Mouse (Mus musculus) MEL (cell line): ENCODE measurements at regions not wholly inside any gene's neighbourhood (a gene's known extent, or its start where the extent isn't known, plus 50 kb on each side); places are given as distances from the start of the nearest gene placed in this dataset.

ENCODE experiments used
- DNase-seq: peaks from one replicate; pipeline ENCODE4 v3.0.0; 2011; ENCODE audit warnings: low read depth, low spot score
- H3K27ac ChIP-seq: 2 replicates; pipeline ENCODE4 v1.5.1; 2012; ENCODE audit warnings: low read depth, mild to moderate bottlenecking, control low read depth, low read length, moderate library complexity; ENCODE audit not compliant: control insufficient read depth
- H3K27me3 ChIP-seq, 2 experiments: fragments of 150-350 bp in 1 of 2; sonication (generic) in 1 of 2; 2 replicates each; pipeline ENCODE4 v1.6.1; 2012; ENCODE audit warnings: low read length in 2 of 2, mild to moderate bottlenecking in 2 of 2, improper control_type of control experiment in 1 of 2, moderate library complexity in 1 of 2; ENCODE audit not compliant: insufficient read depth in 2 of 2, control insufficient read depth in 1 of 2
- H3K36me3 ChIP-seq, 2 experiments: 2 replicates each; pipeline ENCODE4 v1.6.1; 2012 to 2014; ENCODE audit warnings: low read length in 2 of 2, improper control_type of control experiment in 1 of 2, inconsistent platforms in 1 of 2, mild to moderate bottlenecking in 1 of 2; ENCODE audit not compliant: insufficient read depth in 2 of 2, control insufficient read depth in 1 of 2
- H3K4me1 ChIP-seq, 2 experiments: fragments of 150-350 bp in 1 of 2; sonication (generic) in 1 of 2; 2 replicates each; pipeline ENCODE4 v1.6.1; 2012; ENCODE audit warnings: low read length in 2 of 2, improper control_type of control experiment in 1 of 2, mild to moderate bottlenecking in 1 of 2; ENCODE audit not compliant: insufficient read depth in 2 of 2, control insufficient read depth in 1 of 2
- H3K4me3 ChIP-seq, 2 experiments: fragments of 150-350 bp in 1 of 2; sonication (generic) in 1 of 2; 2 replicates each; pipeline ENCODE4 v1.5.1; 2012; ENCODE audit warnings: low read depth in 2 of 2, low read length in 2 of 2, mild to moderate bottlenecking in 2 of 2, moderate library complexity in 2 of 2, control low read depth in 1 of 2, improper control_type of control experiment in 1 of 2; ENCODE audit not compliant: control insufficient read depth in 1 of 2, insufficient read depth in 1 of 2
- H3K79me2 ChIP-seq: 2 replicates; pipeline ENCODE4 v1.6.1; 2012; ENCODE audit warnings: mild to moderate bottlenecking, low read length, moderate library complexity; ENCODE audit not compliant: control insufficient read depth, poor library complexity, insufficient read depth
- H3K9ac ChIP-seq: 2 replicates; pipeline ENCODE4 v1.6.1; 2012; ENCODE audit warnings: low read depth, mild to moderate bottlenecking, control low read depth, low read length, moderate library complexity; ENCODE audit not compliant: control insufficient read depth, poor library complexity, severe bottlenecking
- H3K9me3 ChIP-seq: fragments of 150-350 bp; sonication (generic); replicated peaks from 2 replicates; pipeline ENCODE4 v1.6.1; 2012; ENCODE audit warnings: mild to moderate bottlenecking, low read length, improper control_type of control experiment, moderate library complexity; ENCODE audit not compliant: insufficient read depth
- CHD1 ChIP-seq: IDR thresholded peaks from 2 replicates; pipeline ENCODE4 v1.6.1; 2012; ENCODE audit warnings: low read depth, mild to moderate bottlenecking, inconsistent platforms, low read length, improper control_type of control experiment
- E2F4 ChIP-seq: IDR thresholded peaks from 2 replicates; pipeline ENCODE4 v1.6.1; 2011; ENCODE audit warnings: low read depth, low read length, improper control_type of control experiment, borderline replicate concordance
- EP300 ChIP-seq, 2 experiments: IDR thresholded peaks; 2 replicates each; pipeline ENCODE4 v1.6.1; 2011; ENCODE audit warnings: improper control_type of control experiment in 2 of 2, low read length in 2 of 2, low read depth in 1 of 2, mild to moderate bottlenecking in 1 of 2
- GATA1 ChIP-seq: IDR thresholded peaks from 2 replicates; pipeline ENCODE4 v1.6.1; 2011; ENCODE audit warnings: low read depth, low read length, improper control_type of control experiment
- HCFC1 ChIP-seq: IDR thresholded peaks from 2 replicates; pipeline ENCODE4 v1.6.1; 2012; ENCODE audit warnings: low read depth, mild to moderate bottlenecking, inconsistent platforms, low read length, improper control_type of control experiment, moderate library complexity
- MAFK ChIP-seq: IDR thresholded peaks from 2 replicates; pipeline ENCODE4 v1.6.1; 2011; ENCODE audit warnings: low read depth, mild to moderate bottlenecking, low read length, improper control_type of control experiment, borderline replicate concordance
- MAX ChIP-seq: IDR thresholded peaks from 2 replicates; pipeline ENCODE4 v1.6.1; 2011; ENCODE audit warnings: low read length, improper control_type of control experiment
- MAZ ChIP-seq: IDR thresholded peaks from 2 replicates; pipeline ENCODE4 v1.6.1; 2012; ENCODE audit warnings: low read depth, mild to moderate bottlenecking, inconsistent platforms, low read length, improper control_type of control experiment
- MEF2A ChIP-seq: IDR thresholded peaks from 2 replicates; pipeline ENCODE4 v1.6.1; 2014; ENCODE audit warnings: low read depth, mild to moderate bottlenecking, inconsistent platforms, low read length, improper control_type of control experiment; ENCODE audit not compliant: poor library complexity, insufficient replicate concordance, severe bottlenecking; ENCODE audit errors: extremely low read depth
- MXI1 ChIP-seq: IDR thresholded peaks from 2 replicates; pipeline ENCODE4 v1.6.1; 2011; ENCODE audit warnings: mild to moderate bottlenecking, low read depth, low read length, improper control_type of control experiment
- NRF1 ChIP-seq: IDR thresholded peaks from 2 replicates; pipeline ENCODE4 v1.6.1; 2014; ENCODE audit warnings: low read depth, mild to moderate bottlenecking, inconsistent platforms, low read length, improper control_type of control experiment, moderate library complexity; ENCODE audit not compliant: poor library complexity, insufficient read depth, severe bottlenecking
- POLR2A ChIP-seq, 2 experiments: IDR thresholded peaks; 2 replicates each; pipeline ENCODE4 v1.6.1; 2011 to 2012; ENCODE audit warnings: low read length in 2 of 2, mild to moderate bottlenecking in 2 of 2, control low read depth in 1 of 2, improper control_type of control experiment in 1 of 2, low read depth in 1 of 2, moderate library complexity in 1 of 2; ENCODE audit not compliant: control insufficient read depth in 1 of 2, insufficient read depth in 1 of 2, poor library complexity in 1 of 2
- POLR2AphosphoS5 ChIP-seq: IDR thresholded peaks from 2 replicates; pipeline ENCODE4 v1.6.1; 2012; ENCODE audit warnings: low read depth, borderline replicate concordance, mild to moderate bottlenecking, inconsistent platforms, low read length, moderate library complexity, mixed read lengths
- SIN3A ChIP-seq: IDR thresholded peaks from 2 replicates; pipeline ENCODE4 v1.6.1; 2012; ENCODE audit warnings: low read length, improper control_type of control experiment, inconsistent platforms
- TBP ChIP-seq: IDR thresholded peaks from 2 replicates; pipeline ENCODE4 v1.8.0; 2011; ENCODE audit warnings: low read depth, low read length, improper control_type of control experiment
- USF2 ChIP-seq, 2 experiments: IDR thresholded peaks; 2 replicates each; pipeline ENCODE4 v1.6.1; 2011 to 2012; ENCODE audit warnings: improper control_type of control experiment in 2 of 2, low read length in 2 of 2, borderline replicate concordance in 1 of 2, inconsistent platforms in 1 of 2, low read depth in 1 of 2, mild to moderate bottlenecking in 1 of 2; ENCODE audit not compliant: insufficient read depth in 1 of 2
- ZC3H11A ChIP-seq: IDR thresholded peaks from 2 replicates; pipeline ENCODE4 v1.6.1; 2012; ENCODE audit warnings: low read depth, mild to moderate bottlenecking, inconsistent platforms, low read length, improper control_type of control experiment
- ZMIZ1 ChIP-seq: IDR thresholded peaks from 2 replicates; pipeline ENCODE4 v1.6.1; 2012; ENCODE audit warnings: low read depth, mild to moderate bottlenecking, inconsistent platforms, low read length, improper control_type of control experiment, moderate library complexity

GRCm38 (mm10) chr12:26571602-26572001 lies 102.6 kb downstream of the Cmpk2 start:
- H3K4me3 ChIP-seq: no peak overlapping the region
- no peak overlapping the region for H3K9ac ChIP-seq
- no peaks in the 10 kb centered on the region for H3K9me3 ChIP-seq
- H3K36me3 ChIP-seq: no peaks in the 10 kb centered on the region
- H3K4me1 ChIP-seq: no peaks in the 10 kb centered on the region
- no peaks in the 10 kb centered on the region for H3K79me2 ChIP-seq
- TF ChIP-seq MAZ (no peak), MAFK (no peak), EP300 (IDR thresholded peaks at IDR 0.05; ENCODE audit: low read depth in 1 of 2, low read length in 2 of 2) (no peak), SIN3A (no peak)
- DNase-seq: no peak
- H3K27me3 ChIP-seq: no peaks in the 10 kb centered on the region
- H3K27ac ChIP-seq: no peak overlapping the region

DNA sequence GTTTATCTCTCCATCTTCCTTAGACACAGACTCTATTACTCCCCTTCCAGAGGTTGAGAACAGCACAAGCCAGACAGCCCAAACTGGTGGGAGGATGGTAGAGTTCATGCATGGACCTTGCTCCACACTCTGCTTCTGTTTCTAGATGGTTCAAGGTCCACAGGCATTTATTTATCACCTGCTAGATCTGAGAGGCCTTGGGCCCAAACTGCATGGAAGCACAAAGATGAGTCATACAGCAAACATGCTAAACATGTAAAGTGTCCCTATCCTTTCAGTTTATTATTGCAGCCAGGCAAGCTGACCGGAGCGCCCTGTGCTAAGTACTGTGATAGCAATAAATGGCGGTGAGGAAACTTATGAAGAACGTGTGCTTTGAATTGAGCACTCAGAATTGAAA lies 98.4 kb downstream of the Cmpk2 start:
- Histone ChIP-seq H3K9me3 (no peaks in the 10 kb centered on the region), H3K27me3 (no peaks in the 10 kb centered on the region)

DNA sequence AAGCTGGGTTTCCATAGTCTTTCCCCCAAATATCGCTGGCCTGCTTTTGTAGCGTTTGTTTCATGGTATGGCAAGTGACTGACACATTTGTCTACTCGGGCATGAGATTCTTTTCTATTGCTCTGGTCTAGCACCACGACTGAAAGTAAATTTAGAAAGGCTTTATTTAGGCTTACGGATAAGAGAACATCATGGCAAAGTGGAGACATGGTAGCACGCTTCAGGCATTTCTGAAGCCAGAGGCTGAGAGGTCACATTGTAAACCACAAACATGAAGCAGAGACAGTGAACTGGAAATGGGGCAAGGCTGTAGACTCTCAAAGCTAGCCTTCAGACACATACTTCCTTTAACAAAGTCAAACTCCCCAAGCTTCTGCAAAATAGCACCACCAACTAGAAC lies 93.9 kb downstream of the Cmpk2 start:
- no peaks in the 10 kb centered on the region for H3K4me1 ChIP-seq
- no peaks in the 10 kb centered on the region for H3K36me3 ChIP-seq
- H3K9ac ChIP-seq: no peak overlapping the region
- TF ChIP-seq SIN3A (no peak), MAX (no peak), MXI1 (no peak), POLR2AphosphoS5 (no peak), E2F4 (no peak)
- TF ChIP-seq, all 39 proteins: peak for 0
- H3K27ac ChIP-seq: no peak overlapping the region
- H3K4me3 ChIP-seq: no peak overlapping the region
- no peaks in the 10 kb centered on the region for H3K79me2 ChIP-seq
- no peaks in the 10 kb centered on the region for H3K27me3 ChIP-seq
- no peaks in the 10 kb centered on the region for H3K9me3 ChIP-seq
- no peak for DNase-seq

More for the DNA sequence above, 98.4 kb downstream of the Cmpk2 start:
- Histone ChIP-seq H3K36me3 (no peaks in the 10 kb centered on the region), H3K9ac (no peak overlapping the region), H3K79me2 (no peaks in the 10 kb centered on the region), H3K4me3 (no peak overlapping the region), H3K4me1 (no peaks in the 10 kb centered on the region), H3K27ac (no peak overlapping the region)
- DNase-seq: no peak
- TF ChIP-seq USF2 (IDR thresholded peaks at IDR 0.05; ENCODE audit: borderline replicate concordance in 1 of 2, insufficient read depth in 1 of 2, low read depth in 1 of 2, low read length in 2 of 2): no peak
- no peak for TF ChIP-seq MEF2A
- TF ChIP-seq POLR2A (IDR thresholded peaks at IDR 0.05; ENCODE audit: control insufficient read depth in 1 of 2, insufficient read depth in 1 of 2, low read depth in 1 of 2, low read length in 2 of 2, poor library complexity in 1 of 2): no peak
- no peak for TF ChIP-seq E2F4
- TF ChIP-seq CHD1: no peak
- no peak for TF ChIP-seq TBP
- TF ChIP-seq ZC3H11A: no peak
- no peak for TF ChIP-seq HCFC1
- no peak for TF ChIP-seq GATA1
- TF ChIP-seq ZMIZ1: no peak
- TF ChIP-seq NRF1: no peak
